ENCODE assay signal across 9 mouse cellular contexts in the genomic region with DNA sequence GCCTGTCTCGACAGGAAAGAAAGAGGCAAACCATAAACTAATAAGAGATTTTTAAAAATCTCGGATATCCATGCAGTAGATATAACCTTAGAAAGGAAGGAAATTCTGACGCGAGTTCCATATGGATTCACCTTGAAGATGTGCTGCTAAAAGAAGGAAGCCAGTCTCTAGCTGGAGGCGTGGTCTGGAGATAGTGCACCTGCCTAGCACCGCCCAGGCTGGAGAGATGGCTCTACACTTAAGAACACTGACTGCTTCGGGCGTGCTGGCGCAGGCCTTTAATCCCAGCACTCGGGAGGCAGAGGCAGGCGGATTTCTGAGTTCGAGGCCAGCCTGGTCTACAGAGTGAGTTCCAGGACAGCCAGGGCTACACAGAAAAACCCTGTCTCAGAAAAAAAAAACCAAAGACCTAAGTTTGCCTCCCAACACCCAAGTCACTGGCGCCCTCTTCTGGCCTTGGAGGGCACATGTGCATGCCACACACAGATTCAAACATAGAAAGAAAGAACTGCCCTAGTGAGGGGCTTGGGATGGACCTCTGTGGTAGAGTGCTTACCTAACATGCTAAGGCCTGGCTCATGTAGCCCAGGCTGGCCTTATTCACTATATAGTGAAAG. TPM values are rescaled to one million over a fixed set of nuclear protein-coding genes. Genes with fewer than 3 reads are reported as not detected.
DNase-seq lines count a peak whose midpoint lies in the region; ATAC-seq lines count a peak whose summit lies in the region.
"Had no signal": no experiment of that assay in that cellular context is flagged by ENCODE, and none has a peak within 500 bp of the region (broad histone marks: within the 10 kb centered on the region; RNA-seq: fewer than 3 reads in every experiment).

No protein-coding gene starts in this region.

- no peak for ATAC-seq in intestine, embryonic 14.5 days (replicated peaks; ENCODE audit: low FRiP score, low TSS enrichment, low read depth)
- ATAC-seq in intestine, embryonic 15.5 days, result no peak
- ATAC-seq in embryonic facial prominence, embryonic 14.5 days (ENCODE audit: low read depth), result no peak
- no peak for ATAC-seq in lung, embryonic 15.5 days (ENCODE audit: borderline replicate concordance, extremely low read depth, low FRiP score, low TSS enrichment)

- no peak overlapping the region for H3K9ac ChIP-seq in intestine, embryonic 14.5 days (ENCODE audit: low read length)
- no peak overlapping the region for H3K9ac ChIP-seq in intestine, embryonic 15.5 days
- no peak overlapping the region for H3K9ac ChIP-seq in embryonic facial prominence, embryonic 14.5 days (ENCODE audit: low read depth, low read length)
- no peak overlapping the region for H3K9ac ChIP-seq in lung, embryonic 15.5 days
- H3K9ac ChIP-seq: heart, embryonic 15.5 days had no signal

- H3K36me3 ChIP-seq in intestine, embryonic 14.5 days (ENCODE audit: control insufficient read depth, insufficient read depth, low read length), result peaks cover 54% of the 10 kb centered on the region
- H3K36me3 ChIP-seq in intestine, embryonic 15.5 days, result peaks cover 26% of the 10 kb centered on the region
- H3K36me3 ChIP-seq in embryonic facial prominence, embryonic 14.5 days (ENCODE audit: control insufficient read depth, insufficient read depth, low read length), result peaks cover 47% of the 10 kb centered on the region
- H3K36me3 ChIP-seq in lung, embryonic 15.5 days, result peaks cover 39% of the 10 kb centered on the region

- peaks cover 14% of the 10 kb centered on the region; the same call in 1 of the 2 replicates for H3K4me1 ChIP-seq in intestine, embryonic 14.5 days (replicated peaks; ENCODE audit: control insufficient read depth, insufficient read depth, low read length)
- peaks cover 7% of the 10 kb centered on the region for H3K4me1 ChIP-seq in intestine, embryonic 15.5 days (replicated peaks)
- H3K4me1 ChIP-seq in embryonic facial prominence, embryonic 14.5 days (ENCODE audit: control insufficient read depth, insufficient read depth, low read length), result peaks cover 11% of the 10 kb centered on the region
- H3K4me1 ChIP-seq in lung, embryonic 15.5 days, result peaks cover 20% of the 10 kb centered on the region

- no peaks in the 10 kb centered on the region for H3K9me3 ChIP-seq in intestine, embryonic 14.5 days (ENCODE audit: control insufficient read depth, low read length)
- no peaks in the 10 kb centered on the region for H3K9me3 ChIP-seq in intestine, embryonic 15.5 days
- no peaks in the 10 kb centered on the region for H3K9me3 ChIP-seq in embryonic facial prominence, embryonic 14.5 days (ENCODE audit: control insufficient read depth, low read length)
- no peaks in the 10 kb centered on the region for H3K9me3 ChIP-seq in lung, embryonic 15.5 days
- H3K9me3 ChIP-seq: heart, embryonic 15.5 days had no signal

- WGBS in intestine, embryonic 14.5 days, result 75% methylated on average over 13 of the region's 13 CpGs
- WGBS in intestine, embryonic 15.5 days, result 74% methylated on average over 13 of the region's 13 CpGs
- 82% methylated on average over 12 of the region's 13 CpGs for WGBS in embryonic facial prominence, embryonic 14.5 days
- 68% methylated on average over 13 of the region's 13 CpGs for WGBS in lung, embryonic 15.5 days

- H3K4me3 ChIP-seq in intestine, embryonic 14.5 days (ENCODE audit: low read depth, low read length), result no peak overlapping the region
- no peak overlapping the region for H3K4me3 ChIP-seq in intestine, embryonic 15.5 days (replicated peaks)
- no peak overlapping the region for H3K4me3 ChIP-seq in embryonic facial prominence, embryonic 14.5 days (ENCODE audit: low read depth, low read length)
- H3K4me3 ChIP-seq in lung, embryonic 15.5 days, result peak overlapping the region; percentile 72; the same call in 1 of the 2 replicates

- DNase-seq in intestine, embryonic 14.5 days (ENCODE audit: low spot score), result peak; percentile 58
- DNase-seq in CD8-positive naive resting alpha-beta T cell, adult 2 months (ENCODE audit: low read depth in 2 of 2, low spot score in 2 of 2), result peak; percentile 64 to 76
- DNase-seq in adrenal gland, postnatal 10 days, result peak; percentile 62
- DNase-seq in embryonic facial prominence, embryonic 14.5 days (ENCODE audit: low spot score), result peak; percentile 19
- DNase-seq in spleen, postnatal 36 days (ENCODE audit: low spot score in 2 of 2), result peak; percentile 59 to 66
- no peak for DNase-seq in layer of hippocampus, postnatal 36 days

- no peak overlapping the region for H3K27ac ChIP-seq in intestine, embryonic 14.5 days (ENCODE audit: low read depth)
- no peak overlapping the region for H3K27ac ChIP-seq in intestine, embryonic 15.5 days
- no peak overlapping the region for H3K27ac ChIP-seq in embryonic facial prominence, embryonic 14.5 days (replicated peaks; ENCODE audit: low read depth, low read length)
- no peak overlapping the region for H3K27ac ChIP-seq in lung, embryonic 15.5 days
- H3K27ac ChIP-seq: heart, embryonic 15.5 days had no signal

- no peaks in the 10 kb centered on the region for H3K27me3 ChIP-seq in intestine, embryonic 14.5 days (replicated peaks; ENCODE audit: control insufficient read depth, insufficient read depth, low read length)
- H3K27me3 ChIP-seq in intestine, embryonic 15.5 days (replicated peaks), result no peaks in the 10 kb centered on the region
- H3K27me3 ChIP-seq in embryonic facial prominence, embryonic 14.5 days (replicated peaks; ENCODE audit: control insufficient read depth, insufficient read depth, low read length), result no peaks in the 10 kb centered on the region
- no peaks in the 10 kb centered on the region for H3K27me3 ChIP-seq in lung, embryonic 15.5 days
- H3K27me3 ChIP-seq: heart, embryonic 15.5 days had no signal

- H3K4me2 ChIP-seq in intestine, embryonic 14.5 days (ENCODE audit: low read length), result no peak overlapping the region
- H3K4me2 ChIP-seq in intestine, embryonic 15.5 days (replicated peaks), result no peak overlapping the region
- no peak overlapping the region for H3K4me2 ChIP-seq in embryonic facial prominence, embryonic 14.5 days (ENCODE audit: low read depth, low read length)
- H3K4me2 ChIP-seq in lung, embryonic 15.5 days, result 0 out of 2 replicates have a peak overlapping the region, but pooled peaks have one; percentile 73

RNA-seq across cellular contexts. Expression of a gene that starts 1.8 kb away (rescaled TPM):
- 13.4 and 16.4 TPM in 2 replicates for polyA plus RNA-seq in intestine, embryonic 14.5 days (2014; fragmentation: Nextera tagmentation; extraction: Ambion mirVana)
- polyA plus RNA-seq in intestine, embryonic 15.5 days (2015; fragmentation: Nextera tagmentation; extraction: Ambion mirVana), result 15.3 and 17.2 TPM in 2 replicates
- total RNA-seq in adrenal gland, postnatal 10 days (2021), result 1 to 10 TPM; 5.6 to 9.2 TPM
- 11.7 and 15.2 TPM in 2 replicates for polyA plus RNA-seq in embryonic facial prominence, embryonic 14.5 days (2014; fragmentation: Nextera tagmentation; extraction: Ambion mirVana)
- polyA plus RNA-seq in lung, embryonic 15.5 days (2015; fragmentation: Nextera tagmentation; extraction: Ambion mirVana), result 15.4 and 18.0 TPM in 2 replicates
- 10 to 100 TPM in 1 of 2 experiments, 1 to 10 TPM in 1; 9.8 to 10.2 TPM for total RNA-seq in layer of hippocampus, postnatal 36 days (2021)

RNA-seq across cellular contexts. Expression of a gene that starts 1.9 kb away (rescaled TPM):
- 30.6 and 33.7 TPM in 2 replicates for polyA plus RNA-seq in intestine, embryonic 14.5 days (2014; fragmentation: Nextera tagmentation; extraction: Ambion mirVana)
- polyA plus RNA-seq in intestine, embryonic 15.5 days (2015; fragmentation: Nextera tagmentation; extraction: Ambion mirVana), result 24.5 and 25.3 TPM in 2 replicates
- total RNA-seq in adrenal gland, postnatal 10 days (2021), result 10 to 100 TPM in 1 of 2 experiments, 1 to 10 TPM in 1; 8.6 to 11.9 TPM
- 29.7 and 32.0 TPM in 2 replicates for polyA plus RNA-seq in embryonic facial prominence, embryonic 14.5 days (2014; fragmentation: Nextera tagmentation; extraction: Ambion mirVana)
- polyA plus RNA-seq in lung, embryonic 15.5 days (2015; fragmentation: Nextera tagmentation; extraction: Ambion mirVana), result 36.7 and 37.5 TPM in 2 replicates
- 10 to 100 TPM; 14.5 to 17.3 TPM for total RNA-seq in layer of hippocampus, postnatal 36 days (2021)

RNA-seq across cellular contexts. Expression of a gene that starts 21.3 kb away (rescaled TPM):
- 269 and 270 TPM in 2 replicates for polyA plus RNA-seq in intestine, embryonic 14.5 days (2014; fragmentation: Nextera tagmentation; extraction: Ambion mirVana)
- polyA plus RNA-seq in intestine, embryonic 15.5 days (2015; fragmentation: Nextera tagmentation; extraction: Ambion mirVana), result 231 and 236 TPM in 2 replicates
- total RNA-seq in adrenal gland, postnatal 10 days (2021), result 10 to 100 TPM; 84.1 to 89.4 TPM
- polyA plus RNA-seq in embryonic facial prominence, embryonic 14.5 days (2014; fragmentation: Nextera tagmentation; extraction: Ambion mirVana), result 227 and 230 TPM in 2 replicates
- polyA plus RNA-seq in lung, embryonic 15.5 days (2015; fragmentation: Nextera tagmentation; extraction: Ambion mirVana), result 198 and 223 TPM in 2 replicates
- total RNA-seq in layer of hippocampus, postnatal 36 days (2021), result 10 to 100 TPM; 64.0 to 75.6 TPM

RNA-seq across cellular contexts. Expression of a gene that starts 32.7 kb away (rescaled TPM):
- polyA plus RNA-seq in intestine, embryonic 14.5 days (2014; fragmentation: Nextera tagmentation; extraction: Ambion mirVana), result 6.2 and 7.1 TPM in 2 replicates
- polyA plus RNA-seq in intestine, embryonic 15.5 days (2015; fragmentation: Nextera tagmentation; extraction: Ambion mirVana), result 6.4 and 6.7 TPM in 2 replicates
- total RNA-seq in adrenal gland, postnatal 10 days (2021), result 1 to 10 TPM; 5.1 to 6.6 TPM
- polyA plus RNA-seq in embryonic facial prominence, embryonic 14.5 days (2014; fragmentation: Nextera tagmentation; extraction: Ambion mirVana), result 12.0 and 12.4 TPM in 2 replicates
- 7.7 and 8.3 TPM in 2 replicates for polyA plus RNA-seq in lung, embryonic 15.5 days (2015; fragmentation: Nextera tagmentation; extraction: Ambion mirVana)
- 100 to 1,000 TPM; 144 to 145 TPM for total RNA-seq in layer of hippocampus, postnatal 36 days (2021)

RNA-seq across cellular contexts. Expression of a gene that starts 54.0 kb away (rescaled TPM):
- polyA plus RNA-seq in intestine, embryonic 14.5 days (2014; fragmentation: Nextera tagmentation; extraction: Ambion mirVana), result 22.6 and 26.1 TPM in 2 replicates
- 16.3 and 19.4 TPM in 2 replicates for polyA plus RNA-seq in intestine, embryonic 15.5 days (2015; fragmentation: Nextera tagmentation; extraction: Ambion mirVana)
- total RNA-seq in adrenal gland, postnatal 10 days (2021), result 10 to 100 TPM in 1 of 2 experiments, 1 to 10 TPM in 1; 8.4 to 13.7 TPM
- 11.4 and 13.8 TPM in 2 replicates for polyA plus RNA-seq in embryonic facial prominence, embryonic 14.5 days (2014; fragmentation: Nextera tagmentation; extraction: Ambion mirVana)
- polyA plus RNA-seq in lung, embryonic 15.5 days (2015; fragmentation: Nextera tagmentation; extraction: Ambion mirVana), result 2.6 and 4.1 TPM in 2 replicates
- total RNA-seq in layer of hippocampus, postnatal 36 days (2021), result 1 to 10 TPM; 2.2 to 3.2 TPM

Comparison
In these comparisons a context has a peak if more than half of its experiments do, and no peak if none do; other contexts are left out.
1. DNase-seq: peak in intestine, embryonic 14.5 days (single experiment), CD8-positive naive resting alpha-beta T cell, adult 2 months (2 of 2), adrenal gland, postnatal 10 days (single experiment), embryonic facial prominence, embryonic 14.5 days (single experiment) and spleen, postnatal 36 days (2 of 2); none in layer of hippocampus, postnatal 36 days (0 of 2).